Mouse (Mus musculus): ENCODE results near the gene Cdt1.

Cdt1 gene

DNA sequence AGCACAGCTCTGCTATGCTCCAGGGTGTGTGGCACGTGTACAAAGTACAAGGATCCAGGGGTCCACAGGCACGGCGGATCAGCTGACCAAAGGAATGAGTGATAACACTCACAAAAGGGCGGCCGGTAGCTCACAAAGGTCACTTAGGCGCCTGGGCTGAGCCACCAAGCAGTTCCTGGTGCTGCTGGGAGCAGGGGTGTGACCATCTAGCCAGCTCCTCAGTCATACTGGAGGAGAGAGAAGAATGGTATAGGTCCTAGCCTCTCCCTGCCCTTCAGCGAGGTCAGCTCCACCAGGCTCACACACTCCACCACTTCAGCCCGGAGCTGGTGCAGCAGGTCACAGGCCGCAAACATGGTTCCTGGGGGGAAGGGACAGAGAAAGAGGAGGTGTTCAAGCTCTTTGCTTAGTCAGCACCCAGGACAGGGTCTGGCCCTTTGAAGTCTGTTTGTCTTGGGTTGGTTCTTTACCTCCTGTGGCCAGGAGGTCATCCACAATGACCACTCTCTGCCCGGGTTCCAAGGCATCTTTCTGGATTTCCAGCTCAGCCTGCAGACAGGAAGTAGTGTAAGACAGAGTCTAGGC, 6.9 kb downstream of the Cdt1 start:
- DNase-seq: no peak

DNA sequence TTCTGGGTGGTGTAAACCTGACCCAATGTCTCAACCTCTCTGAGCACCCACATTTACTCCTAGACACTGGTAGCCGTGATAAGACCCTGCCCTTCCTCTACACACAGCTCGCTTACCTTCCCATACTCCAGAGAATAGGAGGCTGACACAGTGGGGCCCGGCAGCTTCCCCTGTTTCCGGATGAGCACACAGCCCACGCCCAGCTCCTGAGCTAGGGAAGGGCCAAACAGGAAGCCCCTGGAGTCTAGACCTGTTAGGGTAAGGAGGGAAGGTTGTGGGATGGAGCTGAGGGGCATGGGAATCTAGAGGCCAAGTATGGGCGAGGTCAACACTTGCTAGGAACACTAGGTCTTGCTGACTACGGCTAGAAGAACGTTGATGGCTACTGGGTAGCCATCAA, 7.5 kb downstream of the Cdt1 start:
- DNase-seq: no peak

DNA sequence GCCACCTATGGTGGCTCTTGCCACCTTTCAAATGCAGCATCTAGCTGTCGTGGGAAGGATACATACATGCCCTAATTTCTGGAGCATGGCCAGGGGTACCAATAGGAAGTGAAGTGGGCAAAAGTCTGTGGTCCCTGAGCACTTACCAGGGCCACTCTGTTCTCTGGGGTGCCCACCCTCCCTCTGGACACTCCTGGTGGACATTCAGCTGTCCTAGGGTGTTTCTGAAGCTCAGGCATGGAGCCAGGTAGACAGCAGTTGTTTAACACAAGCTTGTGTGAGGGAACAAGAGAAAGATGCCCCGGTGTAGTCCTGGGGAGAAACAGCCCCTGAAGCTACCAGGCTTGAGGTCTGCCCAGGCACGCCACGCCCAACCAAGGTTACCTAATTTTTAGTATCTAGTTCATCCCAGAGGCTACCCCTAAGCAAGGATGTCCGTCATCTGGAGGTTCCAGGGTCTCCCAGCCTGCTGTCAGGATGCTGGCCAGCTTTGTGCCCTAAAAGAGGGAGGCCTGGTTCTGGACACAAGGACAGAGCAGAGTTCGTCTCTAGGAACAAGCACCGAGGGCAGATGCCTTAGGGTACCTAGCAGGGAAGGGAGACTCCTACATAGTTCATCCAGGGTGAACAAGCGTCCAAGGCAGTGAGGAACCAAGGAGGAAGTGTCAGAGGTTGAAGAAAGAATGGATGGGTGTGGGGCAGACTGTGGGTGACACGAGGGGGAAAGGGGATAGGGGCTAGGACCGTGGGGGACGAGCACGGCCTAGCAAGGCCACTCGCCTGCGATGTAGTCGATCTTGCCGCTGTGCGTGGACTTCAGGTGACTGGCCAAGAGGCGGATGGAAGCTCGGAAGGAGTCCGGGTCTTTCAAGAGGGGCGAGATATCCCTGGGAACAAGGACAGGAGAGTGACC, 8.2 kb downstream of the Cdt1 start:
- no peak for DNase-seq

DNA sequence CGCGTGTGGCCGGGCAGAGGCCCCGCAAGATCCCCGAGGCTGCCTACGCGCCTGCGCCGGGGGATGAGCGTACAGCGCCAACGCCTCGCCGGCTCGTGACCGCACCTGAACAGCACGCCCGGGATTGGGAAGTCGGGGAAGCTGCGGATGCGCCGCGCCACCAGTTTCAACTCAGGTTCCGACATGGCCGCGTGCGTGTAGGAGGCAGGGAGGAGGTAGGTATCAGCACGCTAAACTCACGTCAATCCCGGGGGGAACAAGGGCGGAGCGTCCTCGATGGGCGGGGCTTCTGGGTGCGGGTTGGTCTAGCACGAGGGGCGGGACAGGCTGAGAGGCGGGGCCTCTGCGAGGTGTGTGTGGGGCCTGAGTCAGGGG, 8.8 kb downstream of the Cdt1 start, which contains the start of gene Aprt:
Gene Aprt, minus strand, starts transcription at position 262 of the 375 bp plus-strand sequence.
- DNase-seq: peak; percentile 98

DNA sequence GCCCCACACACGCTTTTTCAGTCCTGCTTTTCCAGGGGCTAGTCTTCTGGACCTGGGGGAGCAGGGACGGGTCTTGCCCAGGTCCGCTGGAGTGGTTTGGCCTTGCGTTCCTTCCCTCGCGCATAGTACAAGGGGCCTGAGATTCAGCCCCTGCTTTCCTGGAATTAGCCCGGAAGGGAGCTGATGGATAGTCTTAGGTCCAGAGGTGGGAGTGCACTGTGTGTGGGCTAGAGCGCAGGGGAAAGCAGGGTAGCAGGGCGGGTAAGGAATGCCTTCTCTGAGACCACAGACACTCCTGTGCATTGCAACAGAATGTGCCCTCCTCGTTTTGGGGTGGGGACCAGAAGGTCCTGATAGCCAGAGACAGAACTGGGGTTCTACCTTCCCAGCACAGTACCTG, 9.3 kb downstream of the Cdt1 start:
- no peak for DNase-seq

DNA sequence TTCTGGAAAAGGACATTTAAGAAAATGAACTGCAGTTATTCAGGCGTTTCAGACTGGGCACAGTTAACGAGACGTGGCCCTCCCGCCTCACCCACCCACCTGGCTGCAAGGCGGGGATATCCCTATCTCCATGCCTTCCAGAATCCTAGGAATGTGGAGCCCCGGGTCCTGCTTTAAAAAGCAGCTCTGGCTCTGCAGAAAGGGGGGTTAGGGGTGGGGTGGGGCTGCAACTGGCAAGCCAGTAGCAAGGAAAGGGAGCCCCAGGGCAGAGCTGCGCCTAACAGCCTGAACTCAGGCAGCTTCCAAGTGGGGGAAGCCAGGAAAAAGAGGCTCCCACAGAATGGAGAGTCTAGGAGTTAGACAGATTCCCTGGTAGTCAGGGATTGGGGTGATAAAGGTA, 11.4 kb downstream of the Cdt1 start:
- DNase-seq: no peak

DNA sequence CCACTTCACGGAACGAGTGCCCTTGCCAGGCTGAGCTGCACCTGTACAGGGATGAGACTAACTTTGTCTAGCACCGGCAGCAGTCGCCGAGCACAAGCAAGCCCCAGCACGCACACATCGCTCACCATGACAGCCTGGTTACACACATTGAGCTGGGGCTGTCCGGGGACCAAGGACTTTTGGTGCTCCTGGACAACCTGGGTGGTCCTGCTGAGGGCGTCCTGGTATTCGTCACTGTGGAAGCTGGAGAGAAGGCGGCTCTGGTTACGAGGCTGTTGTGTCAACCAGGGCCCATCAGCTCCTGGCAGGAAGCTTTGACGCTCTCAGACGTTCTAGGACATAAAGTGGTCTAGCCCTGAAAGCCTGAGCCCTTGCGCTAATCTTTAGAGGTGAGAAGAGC, 13.1 kb downstream of the Cdt1 start:
- no peak for DNase-seq

DNA sequence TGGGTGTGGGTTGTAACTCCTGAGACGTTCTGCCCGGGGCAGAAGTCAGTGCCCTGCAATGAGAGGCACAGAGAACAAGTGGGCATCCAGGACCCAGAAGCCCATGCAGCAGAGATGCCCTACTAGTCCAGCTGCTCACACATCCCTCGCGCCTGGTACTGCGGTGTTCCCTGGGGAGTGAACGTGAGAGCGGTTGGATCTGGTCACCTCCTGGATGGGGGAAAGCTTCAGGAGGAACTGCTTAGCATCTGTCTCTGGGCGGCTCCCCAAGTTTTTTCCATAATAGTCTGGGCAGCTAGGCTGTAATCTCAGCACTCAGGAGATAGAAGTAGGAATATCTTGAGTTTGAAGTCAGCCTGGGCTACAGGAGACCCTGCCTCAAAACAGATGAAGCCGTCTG, 17.2 kb downstream of the Cdt1 start:
- DNase-seq: no peak

DNA sequence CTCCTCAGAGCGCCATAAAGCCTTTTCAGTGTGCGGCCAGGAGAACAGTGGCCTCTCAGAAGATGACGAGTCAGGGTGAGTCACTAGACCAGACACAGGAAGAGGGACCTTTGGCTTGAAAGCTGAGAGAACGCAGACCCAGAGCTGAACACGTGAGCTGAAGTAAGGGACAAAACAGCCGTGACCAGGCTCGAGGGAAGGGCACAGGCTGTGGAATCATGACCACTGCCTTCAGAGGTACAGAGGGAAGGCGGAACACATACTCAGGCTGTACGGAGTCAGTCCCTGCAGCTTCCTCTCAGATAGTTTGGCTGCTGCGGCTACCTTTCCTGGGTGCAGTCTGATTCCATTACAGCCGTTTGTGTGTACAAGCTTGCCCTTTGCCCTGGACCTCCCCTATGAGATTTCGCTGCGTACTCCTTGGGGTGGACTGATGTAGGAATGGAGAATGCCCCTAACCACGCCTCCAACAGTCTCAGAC, 17.6 kb downstream of the Cdt1 start:
- DNase-seq: no peak

DNA sequence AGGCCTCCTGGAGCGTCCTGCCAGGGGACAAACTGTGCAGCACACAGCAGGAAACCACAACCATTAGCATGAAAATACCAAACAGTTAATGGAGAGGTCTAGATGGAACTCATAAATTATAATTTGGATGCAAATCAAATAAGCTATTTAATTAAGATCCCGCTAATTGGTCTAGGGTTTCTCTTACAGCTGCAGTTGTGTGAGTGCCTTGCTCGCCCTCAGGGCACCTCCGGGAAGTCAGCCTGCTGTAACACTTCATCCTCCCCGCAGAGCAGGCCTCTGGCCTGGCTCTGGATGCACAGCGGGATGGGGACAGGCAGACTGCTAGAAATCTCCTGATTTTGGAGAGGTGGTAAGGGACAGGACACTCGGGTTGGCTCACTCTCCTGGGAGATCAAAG, 18.4 kb downstream of the Cdt1 start:
- no peak for DNase-seq

DNA sequence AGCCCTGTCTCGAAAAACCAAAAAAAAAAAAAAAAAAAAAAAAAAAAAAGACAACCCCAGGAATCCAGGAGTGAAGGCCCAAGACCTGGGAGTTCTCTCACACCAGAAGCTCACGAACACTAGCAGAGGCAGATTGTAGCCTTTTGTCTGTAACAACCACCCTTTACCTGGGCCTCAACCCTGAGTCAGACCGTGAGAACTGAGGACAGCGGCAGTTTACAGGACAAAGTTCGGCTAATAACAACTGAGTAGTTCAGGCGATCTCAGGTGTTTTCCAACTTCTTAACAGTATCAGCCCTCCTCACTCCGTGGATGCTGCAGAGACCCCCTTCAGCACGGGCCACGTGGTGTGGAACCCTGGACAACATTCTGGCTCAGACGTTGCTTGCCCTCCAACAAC, 18.9 kb downstream of the Cdt1 start:
- no peak for DNase-seq

DNA sequence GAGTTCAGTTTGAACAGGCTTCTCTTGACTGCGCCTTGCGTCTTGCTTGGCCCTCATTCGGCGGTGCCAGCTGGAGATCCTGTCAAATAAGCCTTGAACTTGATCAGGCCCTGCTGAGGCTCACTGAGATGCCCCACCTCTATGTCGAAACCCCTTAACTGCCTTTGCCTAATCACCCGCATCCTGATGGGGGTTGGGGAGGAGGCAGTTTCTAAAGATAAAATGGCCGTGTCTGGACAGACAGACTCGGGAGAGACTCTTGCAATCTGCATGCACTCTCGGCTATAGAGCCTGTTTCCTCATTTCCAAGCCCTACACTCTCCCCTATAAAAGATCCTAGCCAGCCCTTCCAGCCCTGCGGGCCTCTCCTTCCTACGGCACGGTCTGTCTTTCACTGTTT, 25.4 kb downstream of the Cdt1 start:
- DNase-seq: peak; percentile 39

DNA sequence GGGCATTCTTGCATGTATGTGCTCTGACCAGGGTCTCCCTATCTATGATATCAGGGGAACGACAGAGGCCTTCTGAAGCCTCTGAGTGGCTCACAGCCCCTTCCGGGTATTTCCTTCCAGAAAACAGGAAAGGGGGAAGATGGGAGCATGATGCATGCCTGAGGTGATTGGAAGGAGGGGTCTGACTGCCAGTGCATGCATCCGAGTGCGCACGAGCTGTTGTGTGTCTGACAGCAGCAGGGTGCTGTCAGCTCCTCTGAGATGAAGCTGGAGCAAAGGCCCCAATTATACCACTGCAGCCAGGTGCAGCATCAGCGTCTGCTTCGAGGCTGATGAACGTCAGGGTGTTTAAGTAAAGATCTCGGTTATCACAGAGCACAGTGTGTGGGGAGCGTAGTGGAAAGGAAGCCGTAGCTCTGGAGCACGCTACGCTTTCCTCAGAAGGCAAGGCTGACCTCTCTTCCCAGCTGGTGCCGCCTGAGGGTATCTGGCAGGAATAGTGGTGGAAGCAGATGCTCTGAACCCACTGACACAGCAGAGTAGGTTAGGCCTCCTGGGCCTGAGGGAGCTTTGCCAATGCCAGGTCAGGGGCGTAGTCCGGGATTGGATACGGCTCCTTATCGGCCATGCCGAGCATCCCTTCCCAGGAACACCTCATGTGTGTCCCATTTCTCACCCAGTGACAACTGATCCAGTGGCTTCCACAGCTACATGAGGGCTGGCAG, 26.1 kb downstream of the Cdt1 start:
- DNase-seq: no peak

DNA sequence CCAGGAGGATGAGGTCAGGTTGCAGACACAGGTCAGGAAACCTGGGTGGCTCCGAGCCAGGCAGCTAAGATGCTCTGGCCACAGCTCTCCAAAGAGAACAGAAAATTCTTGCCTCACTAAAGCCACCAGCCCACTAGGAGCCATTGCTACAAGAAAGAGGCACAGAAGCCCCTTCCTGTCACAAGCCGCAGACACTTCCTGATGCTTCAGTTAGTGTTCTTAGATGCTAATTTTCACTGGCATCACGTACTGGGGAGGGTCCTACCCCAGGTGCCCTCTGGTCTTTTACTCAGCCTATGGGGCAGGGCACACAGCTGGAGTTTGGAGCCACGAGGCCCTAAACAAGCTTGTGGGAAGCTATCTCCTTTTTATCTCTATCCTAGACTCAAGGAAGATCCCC, 28.2 kb downstream of the Cdt1 start:
- no peak for DNase-seq

DNA sequence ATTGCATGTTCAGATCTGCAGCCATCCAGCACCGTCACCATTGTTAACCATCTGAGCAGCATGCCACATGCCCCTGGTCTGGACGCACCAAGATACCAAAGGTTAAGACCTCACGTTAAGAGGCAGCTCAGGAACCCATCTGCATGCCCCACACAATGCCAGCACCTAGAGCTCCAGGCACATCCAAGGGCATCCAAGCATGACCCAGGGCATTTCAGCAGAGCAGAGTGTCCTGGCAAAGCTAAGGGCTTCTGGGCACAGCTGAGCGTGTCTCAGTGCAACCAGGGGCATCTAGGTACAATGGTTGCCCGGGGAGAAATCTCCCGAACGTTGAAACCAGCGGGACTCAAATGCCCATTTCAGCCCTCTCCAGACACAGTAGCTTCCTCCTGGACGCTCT, 32.9 kb downstream of the Cdt1 start:
- DNase-seq: no peak

DNA sequence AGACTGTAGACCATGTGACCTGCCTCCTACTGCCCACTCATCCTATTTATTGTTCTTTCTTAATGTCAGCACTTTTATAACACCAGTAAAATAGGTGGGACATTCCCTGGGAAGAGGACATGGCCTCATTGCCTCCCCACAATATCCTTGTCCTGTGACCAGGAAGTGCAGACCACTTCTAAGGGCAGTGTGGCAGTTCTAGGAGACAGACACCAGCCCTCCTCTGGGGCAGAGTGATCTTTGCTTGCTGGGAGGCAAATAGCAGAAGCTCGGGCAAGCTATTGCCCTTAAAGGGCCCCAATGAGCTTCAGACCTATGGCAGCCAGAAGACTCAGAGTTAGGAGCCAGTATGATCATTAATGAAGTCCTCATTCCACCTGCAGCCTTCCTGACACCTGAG, 36.8 kb downstream of the Cdt1 start:
- no peak for DNase-seq

DNA sequence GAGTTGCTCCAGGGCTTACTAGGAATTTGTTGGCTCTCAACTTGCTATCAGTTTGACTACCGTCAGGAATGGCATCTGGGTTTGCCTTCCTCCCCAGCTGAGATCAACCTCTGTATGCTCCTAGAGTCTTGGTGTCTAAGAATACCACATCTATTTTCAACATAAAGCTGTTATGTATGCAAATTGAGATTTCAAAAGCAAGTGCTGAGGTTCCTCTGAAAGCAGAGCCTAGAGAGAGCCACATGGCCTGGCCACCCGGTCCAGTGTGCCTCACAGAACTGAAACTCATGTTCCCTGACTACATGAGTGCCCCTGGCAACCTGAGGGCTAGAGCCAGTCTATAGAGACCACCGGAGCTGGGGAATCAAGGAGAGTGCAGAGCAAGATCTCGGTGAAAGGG, 37.6 kb downstream of the Cdt1 start:
- DNase-seq: no peak

DNA sequence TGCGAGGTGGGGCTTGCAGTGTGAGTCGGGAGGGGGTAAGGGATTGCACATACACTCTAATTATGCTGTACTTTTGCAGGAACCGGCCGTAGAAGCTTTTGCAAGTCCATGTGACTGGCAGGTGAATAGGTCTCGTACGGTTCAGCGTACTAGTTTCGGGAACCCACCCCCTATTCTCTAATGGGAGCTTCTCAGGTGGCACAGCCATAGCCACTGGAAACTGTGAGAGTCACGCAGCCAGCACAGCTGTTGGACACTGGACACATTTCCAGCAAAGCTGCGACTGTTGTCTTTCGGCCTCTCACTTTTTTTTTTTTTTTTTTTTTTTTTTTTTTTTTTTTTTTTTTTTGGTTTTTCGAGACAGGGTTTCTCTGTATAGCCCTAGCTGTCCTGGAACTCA, 39.0 kb downstream of the Cdt1 start:
- DNase-seq: no peak

DNA sequence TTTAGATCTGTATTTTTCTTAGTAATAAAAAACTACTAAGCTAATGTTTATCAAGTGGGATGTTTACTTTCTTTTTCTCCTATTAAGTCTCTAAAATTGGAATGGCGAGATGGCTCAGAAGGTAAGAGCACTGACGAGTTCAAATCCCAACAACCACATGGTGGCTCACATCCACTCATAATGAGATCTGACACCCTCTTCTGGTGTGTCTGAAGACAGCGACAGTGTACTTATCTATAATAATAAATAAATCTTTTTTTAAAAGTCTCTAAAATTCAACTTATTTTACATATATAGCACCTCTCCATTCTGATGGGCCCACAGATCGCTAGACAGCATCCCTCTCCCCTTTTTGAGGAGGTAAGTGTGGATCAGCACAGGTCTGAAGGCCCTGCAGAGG, 42.4 kb downstream of the Cdt1 start:
- DNase-seq: no peak

DNA sequence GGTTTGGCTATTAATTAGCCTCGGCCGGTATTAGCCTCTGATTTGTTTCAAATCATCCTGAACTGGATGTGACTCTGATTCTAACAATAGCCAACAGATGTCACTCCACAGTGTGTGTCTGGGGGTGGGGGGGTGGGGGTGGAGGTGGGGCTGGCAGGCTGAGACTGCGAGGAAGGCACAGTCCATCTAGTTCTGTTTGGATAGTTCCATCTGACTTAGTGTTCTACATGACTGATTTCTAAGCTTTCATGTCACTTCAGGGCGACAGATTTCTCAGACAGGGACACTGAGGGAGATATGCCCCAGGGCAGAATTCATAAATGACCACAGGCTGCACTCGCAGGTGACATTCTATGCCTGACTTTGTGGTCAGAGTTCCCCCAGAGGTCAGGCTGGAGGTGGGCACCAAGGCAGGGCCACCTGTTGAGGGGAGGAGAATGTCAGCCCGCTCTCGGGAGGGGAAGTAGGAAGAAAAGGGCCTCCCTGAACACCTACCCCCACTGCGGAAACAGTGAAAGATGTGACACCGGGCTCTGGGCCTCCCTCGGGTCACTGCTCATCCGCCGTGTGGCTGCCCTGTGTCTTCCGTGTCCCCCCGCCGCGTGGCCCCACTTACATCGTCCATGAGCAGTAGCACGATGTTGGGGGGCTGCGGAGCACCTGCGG, 42.9 kb downstream of the Cdt1 start:
- DNase-seq: no peak

DNA sequence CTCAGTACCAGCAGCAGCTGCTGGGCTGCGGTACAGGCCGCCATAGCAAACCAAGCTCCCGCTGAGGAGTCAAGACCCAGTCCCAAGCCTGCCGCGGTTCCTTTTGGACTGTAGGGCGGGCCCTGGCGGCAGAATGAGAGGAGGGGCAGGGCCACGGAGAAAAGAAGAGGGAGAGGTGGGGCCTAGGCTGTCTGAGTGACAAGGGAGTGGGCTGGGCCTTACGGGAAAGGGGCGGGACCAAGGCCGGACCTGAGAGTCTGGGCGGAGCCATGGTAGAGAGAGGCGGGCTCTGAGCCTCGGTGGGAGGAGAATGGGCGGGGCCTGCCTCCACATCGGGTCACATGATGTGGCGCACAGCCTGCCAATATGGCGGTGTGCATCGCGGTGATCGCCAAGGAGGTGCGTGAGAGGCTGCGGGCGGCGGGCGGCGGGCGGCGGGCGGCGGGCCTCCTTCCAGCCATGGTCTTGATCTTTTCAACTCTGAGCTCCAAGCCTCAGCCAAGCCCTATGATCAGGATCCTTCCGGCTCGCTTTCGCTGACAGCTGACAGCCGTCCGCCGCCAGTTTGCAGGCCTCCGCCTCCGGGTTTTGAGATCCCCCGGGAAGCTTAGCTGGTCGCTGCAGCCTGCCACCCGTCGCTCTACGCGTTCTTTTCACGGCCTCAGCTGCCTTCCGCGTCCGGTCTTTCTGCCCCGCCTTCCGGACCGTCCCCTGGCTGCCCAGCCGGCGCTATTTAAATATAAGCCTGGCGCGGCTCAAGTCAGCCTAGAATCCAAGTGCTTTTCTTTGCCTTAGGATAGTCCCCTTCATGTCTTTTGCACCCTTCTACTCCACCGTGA, 43.7 kb downstream of the Cdt1 start, which contains the start of the genes Galns and Trappc2l:
Gene Galns, minus strand, starts transcription at position 169 of the 839 bp plus-strand sequence.
Gene Trappc2l, plus strand, starts transcription at position 346 of the 839 bp plus-strand sequence.
- peak; percentile 98 for DNase-seq

All from lung, postnatal 36 days (tissue).